Mouse (Mus musculus): ENCODE measurements around the gene 4933417A18Rik.
A peak's percentile ranks its signal among the peaks of the same experiment; 100 is the strongest.
"Not testable (repeated sequence)": the region's sequence is repeated elsewhere in the genome, so short reads cannot be mapped to it uniquely, and the experiment has no call there.

Gene 4933417A18Rik

DNA sequence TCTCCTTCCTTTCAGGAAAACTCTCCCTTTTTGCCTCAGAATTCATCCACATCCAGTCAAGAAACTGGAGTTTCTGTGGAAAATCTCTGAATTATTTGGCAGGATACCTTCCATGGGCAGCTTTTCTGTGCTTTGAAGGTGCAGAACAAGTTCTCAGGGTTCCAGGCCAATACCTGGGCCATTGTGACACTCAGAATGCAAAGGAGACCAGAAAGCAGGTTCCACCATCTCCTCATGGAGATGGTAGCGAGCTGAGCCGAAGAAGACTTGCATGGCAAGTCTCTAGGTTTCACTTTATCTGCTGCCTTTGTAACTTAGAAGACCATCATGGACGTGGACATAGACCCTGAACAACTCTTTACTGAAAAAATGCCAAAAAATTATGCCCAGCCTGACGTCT is at the start of gene 4933417A18Rik, which contains the start of gene Fam217a:
Gene 4933417A18Rik, plus strand, starts transcription at position 200 of the 400 bp plus-strand sequence.
Gene Fam217a, minus strand, starts transcription at position 101 of the 400 bp plus-strand sequence.
- no peak for DNase-seq (ENCODE audit: low read depth, low spot score)

DNA sequence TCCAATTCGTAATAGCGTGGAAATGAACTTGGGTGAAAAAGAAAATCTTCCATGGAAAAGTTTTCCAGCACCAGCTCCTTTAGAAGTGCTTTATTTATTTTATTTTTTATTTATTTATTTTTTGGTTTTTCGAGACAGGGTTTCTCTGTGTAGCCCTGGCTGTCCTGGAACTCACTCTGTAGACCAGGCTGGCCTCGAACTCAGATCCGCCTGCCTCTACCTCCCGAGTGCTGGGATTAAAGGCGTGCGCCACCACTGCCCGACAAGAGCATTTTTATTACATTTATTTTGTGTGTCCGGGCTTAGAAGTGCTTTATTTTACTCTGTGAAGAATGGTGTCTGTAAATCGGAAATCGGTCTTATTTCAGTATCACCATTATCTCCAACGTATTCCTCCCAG is 49.5 kb upstream of the 4933417A18Rik start:
- not testable (repeated sequence) for DNase-seq (ENCODE audit: low read depth, low spot score)

- peak; percentile 64 for DNase-seq (ENCODE audit: low read depth, low spot score)
These were observed 49.0 kb upstream of the 4933417A18Rik start, which contains the start of gene Prpf4b for GRCm38 (mm10) chr13:34875166-34875710. TSS of gene Prpf4b (plus strand) at chr13:34875302.

DNA sequence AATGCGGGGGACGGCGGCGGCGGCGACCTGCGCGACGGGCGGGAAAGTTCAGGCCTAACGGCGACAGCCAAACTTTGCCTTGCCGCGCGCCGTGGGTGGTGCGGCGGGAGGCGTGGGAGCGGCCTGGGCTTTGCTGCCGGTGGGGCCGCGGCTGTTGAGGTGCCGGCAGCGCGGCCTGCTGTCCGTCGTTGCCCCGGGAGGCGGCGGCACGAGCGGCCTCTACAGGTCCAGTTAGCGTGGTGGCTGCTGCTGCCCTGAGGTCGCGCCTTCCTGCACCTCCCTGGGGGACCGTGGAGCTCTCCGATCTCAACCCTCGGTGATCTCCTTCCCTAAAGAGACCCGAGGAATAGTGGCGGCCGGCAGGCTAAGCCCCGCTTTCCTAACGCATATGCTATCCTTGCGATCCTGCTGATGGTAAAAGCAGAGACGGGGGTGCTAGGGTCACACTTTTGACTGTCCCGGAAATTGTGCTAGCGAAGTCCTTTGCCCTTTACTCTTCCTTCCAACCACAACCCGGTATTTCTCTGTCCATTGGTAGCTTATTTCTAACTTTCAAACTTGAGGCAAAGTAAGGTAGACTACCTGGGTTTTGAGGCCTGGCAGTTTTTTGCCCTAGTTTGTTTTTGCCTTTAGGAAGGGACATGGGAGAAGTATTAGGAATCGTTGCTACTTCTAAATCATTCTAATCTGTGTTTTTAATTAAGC is 48.3 kb upstream of the 4933417A18Rik start:
- DNase-seq (ENCODE audit: low read depth, low spot score), result no peak

DNA sequence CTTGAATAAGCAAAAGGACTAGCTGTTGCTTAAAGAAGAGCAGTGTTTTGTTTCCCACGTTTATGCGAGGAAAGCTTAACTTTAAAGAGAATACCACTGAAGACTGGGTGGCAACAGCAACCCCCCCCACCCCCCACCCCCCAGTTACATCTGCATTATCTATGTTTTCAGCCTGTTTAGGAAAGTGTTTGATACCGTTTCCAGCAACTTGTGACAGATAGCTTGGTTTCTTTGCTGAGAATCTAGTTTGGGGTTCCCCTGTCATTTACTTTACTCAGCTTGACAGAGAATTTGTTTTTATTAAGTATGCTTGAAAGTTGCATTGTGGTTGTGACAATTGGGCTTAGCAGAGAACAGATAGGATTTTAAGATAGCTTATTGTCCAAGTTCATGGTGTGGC is 47.7 kb upstream of the 4933417A18Rik start:
- DNase-seq (ENCODE audit: low read depth, low spot score), result no peak

GRCm38 (mm10) chr13:34892871-34893270 is 31.3 kb upstream of the 4933417A18Rik start:
- no peak for DNase-seq (ENCODE audit: low read depth, low spot score)

DNA sequence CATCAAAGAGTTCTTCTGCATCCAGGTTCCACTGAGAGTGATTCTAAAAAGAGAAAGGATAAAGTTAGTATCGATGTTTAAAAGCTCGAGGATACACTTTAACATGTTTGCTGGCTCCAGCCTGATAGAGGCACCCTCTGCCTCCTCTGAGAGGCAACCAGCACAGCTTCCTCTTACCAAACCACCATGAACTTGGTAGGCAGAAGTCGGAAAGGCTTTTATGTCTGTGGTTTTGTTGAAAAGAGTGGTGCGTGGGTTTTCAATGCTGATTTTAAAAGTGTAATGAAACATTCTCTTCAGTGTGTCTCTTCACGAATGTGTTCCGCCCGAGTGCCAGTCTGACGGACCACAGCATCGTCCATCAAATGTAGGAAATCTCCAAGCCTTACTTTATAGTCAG is 9.6 kb upstream of the 4933417A18Rik start:
- DNase-seq (ENCODE audit: low read depth, low spot score), result no peak

DNA sequence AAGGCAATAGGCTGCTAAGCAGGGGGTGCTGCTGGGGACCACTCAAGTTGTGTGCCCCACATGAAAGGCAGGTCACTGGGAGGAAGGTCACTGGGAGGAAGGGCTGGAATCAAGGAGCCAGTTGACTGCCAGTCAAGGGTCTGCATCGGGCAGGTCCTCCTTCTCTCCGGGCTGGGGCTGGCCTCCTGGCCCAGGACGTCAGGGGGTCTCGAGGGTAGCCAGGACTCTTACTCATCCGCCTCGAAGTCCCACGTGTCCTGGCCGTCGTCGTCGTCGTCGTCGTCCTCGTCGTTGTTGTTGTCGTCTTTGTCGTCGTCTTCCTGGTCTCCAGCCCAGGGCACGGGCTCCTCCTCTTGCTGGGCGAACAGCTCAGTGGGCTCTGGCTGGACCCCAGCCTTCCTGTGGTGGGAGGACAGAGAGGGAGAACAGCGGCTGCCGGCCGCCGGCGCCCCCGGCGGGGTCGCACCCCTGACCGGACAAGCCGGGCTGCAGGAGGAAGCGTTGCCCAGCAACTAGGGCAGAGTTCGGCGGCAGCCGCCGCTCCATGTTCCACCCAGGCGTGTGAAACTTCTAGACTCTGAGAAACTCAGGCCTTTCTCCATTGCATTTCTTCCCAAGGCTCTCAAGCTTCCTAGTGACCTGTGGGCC is 7.6 kb upstream of the 4933417A18Rik start:
- DNase-seq (ENCODE audit: low read depth, low spot score), result no peak

GRCm38 (mm10) chr13:34934931-34935644 is 10.9 kb downstream of the 4933417A18Rik start:
- DNase-seq (ENCODE audit: low read depth, low spot score), result no peak

GRCm38 (mm10) chr13:34942370-34942769 is 18.2 kb downstream of the 4933417A18Rik start:
- no peak for DNase-seq (ENCODE audit: low read depth, low spot score)

DNA sequence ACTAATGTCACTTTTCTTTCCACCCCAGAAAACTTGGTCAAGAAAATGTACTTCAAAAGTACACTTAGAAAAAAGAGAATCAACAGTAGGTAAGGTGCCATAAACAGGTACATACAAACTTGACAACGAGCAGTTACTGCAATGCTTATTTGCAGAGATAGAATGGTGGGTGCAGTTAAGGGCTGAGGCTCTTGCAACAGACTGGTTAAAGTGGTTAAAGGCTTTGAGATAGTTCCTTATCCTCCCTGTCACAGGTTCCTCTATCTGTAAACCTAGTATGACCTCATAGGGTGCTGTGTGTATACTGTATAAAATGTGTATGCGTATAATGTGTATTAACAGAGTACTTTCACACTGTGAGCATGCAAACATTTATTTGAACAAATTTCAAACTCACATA is 27.2 kb downstream of the 4933417A18Rik start:
- DNase-seq (ENCODE audit: low read depth, low spot score), result not testable (repeated sequence)

- no peak for DNase-seq (ENCODE audit: low read depth, low spot score)
These were observed 32.7 kb downstream of the 4933417A18Rik start for GRCm38 (mm10) chr13:34956901-34957300.

DNA sequence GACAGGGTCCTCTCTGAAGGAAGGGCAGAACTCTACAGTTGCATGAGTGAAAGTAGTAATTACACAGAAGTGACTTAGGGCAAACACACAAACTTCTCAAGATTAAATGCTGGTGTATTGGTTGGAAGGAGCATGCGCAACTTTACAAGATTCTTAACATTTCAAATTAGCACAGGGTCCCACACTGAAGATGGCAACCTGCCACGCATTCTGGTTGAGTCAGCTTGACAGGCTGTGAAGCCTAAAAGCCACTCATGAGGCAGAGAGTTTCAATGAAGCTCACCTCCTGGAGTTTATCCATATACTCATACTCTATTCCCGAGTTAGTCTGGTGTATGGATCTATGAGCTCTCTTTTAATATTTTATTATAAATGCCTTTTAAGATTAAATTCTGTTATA is 33.9 kb downstream of the 4933417A18Rik start:
- not testable (repeated sequence) for DNase-seq (ENCODE audit: low read depth, low spot score)

DNA sequence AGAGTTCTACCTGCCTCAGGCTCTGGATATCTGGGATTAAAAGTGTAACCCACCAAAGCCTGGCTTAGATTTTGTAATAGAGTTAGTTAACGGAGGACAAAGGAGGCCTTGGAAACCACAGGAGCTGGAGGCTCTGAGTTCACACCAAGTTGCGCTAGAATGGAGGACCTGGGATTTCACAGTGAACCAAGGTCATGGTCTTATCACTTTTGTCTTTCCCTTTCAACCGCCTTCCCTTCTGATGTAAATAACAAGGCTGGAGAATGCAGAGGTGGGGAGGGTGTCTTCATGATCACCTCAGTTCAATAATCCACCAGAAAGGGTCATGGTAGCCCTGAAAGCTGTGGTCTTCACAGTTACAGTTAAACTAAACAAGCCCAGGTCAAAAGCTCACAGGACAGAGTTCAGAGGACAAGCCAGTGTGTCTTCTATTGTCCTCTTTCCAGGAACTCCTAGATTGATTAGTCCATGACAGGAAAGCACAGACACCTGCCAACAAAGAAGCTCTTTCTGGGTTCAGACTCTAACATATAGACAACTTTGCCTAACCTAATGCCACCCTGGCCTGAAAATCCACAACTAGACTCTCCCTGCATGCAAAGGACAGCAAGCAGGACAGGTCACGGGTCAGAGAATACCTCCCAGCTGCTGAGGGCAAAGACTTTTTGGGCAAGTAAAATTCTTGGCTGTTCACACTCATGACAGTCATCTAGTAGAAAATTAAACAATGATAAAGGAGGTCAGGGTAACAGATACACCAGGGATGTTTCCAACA is 37.0 kb downstream of the 4933417A18Rik start:
- no peak for DNase-seq (ENCODE audit: low read depth, low spot score)

DNA sequence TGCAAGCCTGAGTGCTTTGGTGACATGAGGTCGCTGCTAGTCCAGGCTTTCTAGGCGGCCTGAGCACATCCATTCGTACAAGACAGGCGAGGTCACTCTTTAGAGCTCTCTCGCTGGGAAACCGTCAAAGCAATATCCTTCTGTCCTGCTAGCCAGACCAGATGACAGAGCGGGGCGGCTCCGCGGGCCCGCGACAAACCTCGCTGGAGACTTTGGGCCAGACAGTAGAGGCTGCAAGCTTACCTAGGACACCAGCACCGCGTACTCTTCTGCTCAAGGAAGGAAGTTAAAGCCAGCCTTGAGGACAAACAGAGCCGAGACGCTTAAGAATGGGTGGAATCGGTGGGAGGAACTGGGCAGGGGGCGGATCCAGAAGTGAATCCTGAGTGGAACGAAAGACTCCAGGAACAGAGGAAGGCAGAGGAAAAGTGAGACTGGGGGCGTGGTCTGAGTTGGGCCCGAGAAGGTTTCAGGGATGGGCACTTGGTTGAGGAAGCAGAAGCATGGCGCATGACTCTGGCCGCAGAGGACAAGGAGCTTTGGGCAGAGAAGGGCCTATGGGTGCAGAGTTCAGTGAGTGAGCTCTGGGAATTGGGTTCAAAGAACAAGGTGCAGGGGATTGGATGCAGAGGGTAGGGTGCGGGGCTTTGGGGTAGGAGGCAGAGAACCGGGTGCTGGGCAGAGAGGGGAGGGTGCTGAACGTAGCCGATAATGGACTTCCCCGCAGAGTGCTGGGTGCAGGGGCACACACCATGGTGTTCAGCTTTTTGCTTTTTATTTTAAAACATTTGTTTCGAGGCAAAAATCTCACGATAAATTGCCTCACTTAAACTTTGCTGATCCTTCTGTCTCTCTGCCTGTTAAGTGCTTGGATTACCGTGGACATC is 39.5 kb downstream of the 4933417A18Rik start, which contains the start of gene Eci3:
Gene Eci3, minus strand, starts transcription at position 300 of the 887 bp plus-strand sequence.
- DNase-seq (ENCODE audit: low read depth, low spot score), result no peak

GRCm38 (mm10) chr13:34964419-34964818 is 40.2 kb downstream of the 4933417A18Rik start:
- DNase-seq (ENCODE audit: low read depth, low spot score), result no peak

- peak; percentile 22 for DNase-seq (ENCODE audit: low read depth, low spot score)
These were observed 40.7 kb downstream of the 4933417A18Rik start for GRCm38 (mm10) chr13:34964866-34965265.

DNA sequence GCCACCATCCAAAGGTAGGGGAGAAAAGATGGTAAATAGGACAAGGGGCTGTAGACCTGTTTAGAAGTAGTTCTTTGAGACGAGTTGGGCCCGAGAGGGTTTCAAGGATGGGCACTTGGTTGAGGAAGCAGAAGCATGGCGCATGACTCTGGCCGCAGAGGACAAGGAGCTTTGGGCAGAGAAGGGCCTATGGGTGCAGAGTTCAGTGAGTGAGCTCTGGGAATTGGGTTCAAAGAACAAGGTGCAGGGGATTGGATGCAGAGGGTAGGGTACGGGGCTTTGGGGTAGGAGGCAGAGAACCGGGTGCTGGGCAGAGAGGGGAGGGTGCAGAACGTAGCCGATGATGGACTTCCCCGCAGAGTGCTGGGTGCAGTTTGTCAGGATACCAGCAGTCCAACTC is 41.4 kb downstream of the 4933417A18Rik start:
- DNase-seq (ENCODE audit: low read depth, low spot score), result not testable (repeated sequence)

DNA sequence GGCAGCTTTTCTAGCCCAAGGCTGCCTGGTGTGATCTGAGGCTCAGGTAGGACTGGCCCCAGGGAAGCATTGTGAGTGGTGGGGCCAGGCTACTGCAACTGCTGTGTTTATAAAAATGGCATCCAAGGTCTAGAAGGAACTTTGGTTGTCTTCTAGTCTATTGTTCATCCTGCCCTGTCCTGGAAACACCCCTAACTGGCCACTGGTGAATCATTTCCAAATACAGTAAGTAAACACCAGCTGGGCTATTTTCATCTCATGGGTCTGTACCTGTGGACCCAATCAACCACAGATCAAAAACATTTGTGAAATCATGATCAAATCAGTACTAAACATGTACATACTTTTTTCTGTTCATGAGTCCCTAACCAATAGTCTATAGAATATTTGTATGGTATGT is 48.2 kb downstream of the 4933417A18Rik start:
- not testable (repeated sequence) for DNase-seq (ENCODE audit: low read depth, low spot score)

- DNase-seq (ENCODE audit: low read depth, low spot score), result no peak
These were observed 48.9 kb downstream of the 4933417A18Rik start for GRCm38 (mm10) chr13:34973149-34973548.
